Mouse (Mus musculus) midbrain, embryonic 14.5 days (tissue): ENCODE results near the gene Uqcrc2. TPM values are rescaled to one million over a fixed set of nuclear protein-coding genes. Genes with fewer than 3 reads are reported as not detected.

ENCODE experiments used
- ATAC-seq: fragments of 200-750 bp; cut with Nextera tagmentation; 2 replicates; pipeline ENCODE4 v1.8.0; 2017; ENCODE audit warnings: moderate number of reproducible peaks, moderate library complexity; ENCODE audit not compliant: low FRiP score, low TSS enrichment
- DNase-seq: peaks from one replicate; pipeline ENCODE4 v3.0.0-alpha.2; 2015
- H3K27ac ChIP-seq: fragments of 300-500 bp; sonication (generic); replicated peaks from 2 replicates; pipeline ENCODE4 v1.5.1; 2014; ENCODE audit warnings: mild to moderate bottlenecking, low read depth, low read length, moderate library complexity
- H3K27me3 ChIP-seq: fragments of 300-500 bp; sonication (generic); 2 replicates; pipeline ENCODE4 v1.6.1; 2014; ENCODE audit warnings: low read length, control low read depth, mixed read lengths; ENCODE audit not compliant: control insufficient read depth, insufficient read depth
- H3K36me3 ChIP-seq: fragments of 300-500 bp; sonication (generic); 2 replicates; pipeline ENCODE4 v1.6.1; 2014; ENCODE audit warnings: low read length, control low read depth; ENCODE audit not compliant: control insufficient read depth, insufficient read depth
- H3K4me1 ChIP-seq: fragments of 300-500 bp; sonication (generic); 2 replicates; pipeline ENCODE4 v1.6.1; 2014; ENCODE audit warnings: mild to moderate bottlenecking, antibody characterized with exemption, low read length, control low read depth; ENCODE audit not compliant: control insufficient read depth, insufficient read depth
- H3K4me2 ChIP-seq: fragments of 300-500 bp; sonication (generic); 2 replicates; pipeline ENCODE4 v1.6.1; 2014; ENCODE audit warnings: mild to moderate bottlenecking, low read length, moderate library complexity
- H3K4me3 ChIP-seq: fragments of 300-500 bp; sonication (generic); replicated peaks from 2 replicates; pipeline ENCODE4 v1.5.1; 2014; ENCODE audit warnings: low read depth, low read length
- H3K9ac ChIP-seq: fragments of 300-500 bp; sonication (generic); replicated peaks from 2 replicates; pipeline ENCODE4 v1.6.1; 2014; ENCODE audit warnings: mild to moderate bottlenecking, low read length, moderate library complexity
- H3K9me3 ChIP-seq: fragments of 300-500 bp; sonication (generic); 2 replicates; pipeline ENCODE4 v1.6.1; 2016; ENCODE audit warnings: low read length, control low read depth, mixed read lengths; ENCODE audit not compliant: control insufficient read depth
- WGBS: fragments of 180-500 bp; shearing (Covaris S2); extraction: QIAGEN DNeasy Blood & Tissue Kit; methylation state at CpG from one replicate; pipeline ENCODE4 v1.1.7; 2014; 5-methylcytosine and 5-hydroxymethylcytosine counted together
- polyA plus RNA-seq: library from polyadenylated mRNA; unstranded; fragments of >200 nt; fragmentation: Nextera tagmentation; extraction: Ambion mirVana; gene quantifications from 2 replicates; pipeline ENCODE4 v1.2.1, GENCODE M21; 2014

Uqcrc2 gene
- polyA plus RNA-seq = 227 and 243 TPM in 2 replicates

- peaks cover 21% of the 10 kb centered on the region for H3K36me3 ChIP-seq
- peaks cover 16% of the 10 kb centered on the region for H3K4me1 ChIP-seq
- peak within 1 kb of the TSS; percentile 95 for H3K4me2 ChIP-seq
- DNase-seq (peak; percentile 95), ATAC-seq (peak; percentile 99)
- H3K27me3 ChIP-seq = no peaks in the 10 kb centered on the region
- no peaks in the 10 kb centered on the region for H3K9me3 ChIP-seq
- H3K9ac ChIP-seq = peak within 1 kb of the TSS; percentile 92
- peak within 1 kb of the TSS; percentile 85 for H3K27ac ChIP-seq
- peak within 1 kb of the TSS; percentile 93 for H3K4me3 ChIP-seq
- WGBS = under 1% methylated on average over 45 of the region's 45 CpGs
Observed at GRCm38 (mm10) chr7:120634711-120635361, at the start of gene Uqcrc2. Uqcrc2 (plus strand) TSS chr7:120635176.

- peak overlapping the region; percentile 64 for H3K9ac ChIP-seq
- H3K27ac ChIP-seq = peak overlapping the region; percentile 67
- no peaks in the 10 kb centered on the region for H3K4me1 ChIP-seq
- peak overlapping the region; percentile 62 for H3K4me2 ChIP-seq
- peak; percentile 58; the same call in 1 of the 2 replicates for ATAC-seq
- peak overlapping the region; percentile 34 for H3K4me3 ChIP-seq
- no peaks in the 10 kb centered on the region for H3K27me3 ChIP-seq
- 73% methylated on average over 4 of the region's 4 CpGs for WGBS
- peak; percentile 70 for DNase-seq
- H3K36me3 ChIP-seq = no peaks in the 10 kb centered on the region
- no peaks in the 10 kb centered on the region for H3K9me3 ChIP-seq
Observed at GRCm38 (mm10) chr7:120597203-120597743, 37.7 kb upstream of the Uqcrc2 start.

- Histone ChIP-seq H3K4me2 (peak overlapping the region; percentile 62), H3K4me1 (no peaks in the 10 kb centered on the region), H3K9ac (peak overlapping the region; percentile 64), H3K27ac (peak overlapping the region; percentile 67), H3K9me3 (no peaks in the 10 kb centered on the region), H3K36me3 (no peaks in the 10 kb centered on the region), H3K4me3 (peak overlapping the region; percentile 34), H3K27me3 (no peaks in the 10 kb centered on the region)
- peak; percentile 65; the same call in 1 of the 2 replicates for ATAC-seq
- DNase-seq = peak; percentile 69
- 5% methylated on average over 41 of the region's 41 CpGs for WGBS
Observed at GRCm38 (mm10) chr7:120597744-120598243, 37.2 kb upstream of the Uqcrc2 start.

DNA sequence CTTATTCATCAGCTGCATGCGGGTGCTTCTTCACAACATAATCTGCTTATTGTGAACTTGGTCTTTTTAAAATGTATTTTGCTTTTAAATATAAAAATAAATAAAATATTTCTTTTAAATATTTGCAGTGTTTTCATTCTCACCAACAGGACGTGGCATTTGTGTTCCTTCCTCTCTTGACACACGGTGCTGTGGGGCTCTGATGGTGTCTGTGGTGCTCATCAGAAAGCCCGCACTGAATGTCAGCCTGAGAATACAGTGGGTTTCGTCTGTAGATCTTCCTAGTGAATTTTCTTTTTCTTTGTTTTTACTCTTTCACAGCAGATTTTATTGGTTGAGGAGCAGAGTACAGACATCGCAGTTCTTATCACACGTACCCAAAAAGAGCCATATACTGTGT lies 36.6 kb upstream of the Uqcrc2 start:
- H3K27ac ChIP-seq = no peak overlapping the region
- H3K9ac ChIP-seq = peak overlapping the region; percentile 64; the same call in 1 of the 2 replicates
- no peaks in the 10 kb centered on the region for H3K4me1 ChIP-seq
- H3K36me3 ChIP-seq = no peaks in the 10 kb centered on the region
- no peaks in the 10 kb centered on the region for H3K27me3 ChIP-seq
- no peaks in the 10 kb centered on the region for H3K9me3 ChIP-seq
- DNase-seq = no peak
- peak overlapping the region; percentile 62 for H3K4me2 ChIP-seq
- H3K4me3 ChIP-seq = peak overlapping the region; percentile 34
- no peak for ATAC-seq
- WGBS = 79% methylated on average over 7 of the region's 7 CpGs

- ATAC-seq = no peak
- WGBS = 79% methylated on average over 8 of the region's 8 CpGs
- H3K4me2 ChIP-seq = no peak overlapping the region
- no peak for DNase-seq
- no peak overlapping the region for H3K4me3 ChIP-seq
- H3K27me3 ChIP-seq = no peaks in the 10 kb centered on the region
- H3K27ac ChIP-seq = no peak overlapping the region
- H3K36me3 ChIP-seq = no peaks in the 10 kb centered on the region
- H3K4me1 ChIP-seq = no peaks in the 10 kb centered on the region
- no peak overlapping the region for H3K9ac ChIP-seq
- H3K9me3 ChIP-seq = no peaks in the 10 kb centered on the region
Observed at GRCm38 (mm10) chr7:120620075-120620771, 14.8 kb upstream of the Uqcrc2 start.

DNA sequence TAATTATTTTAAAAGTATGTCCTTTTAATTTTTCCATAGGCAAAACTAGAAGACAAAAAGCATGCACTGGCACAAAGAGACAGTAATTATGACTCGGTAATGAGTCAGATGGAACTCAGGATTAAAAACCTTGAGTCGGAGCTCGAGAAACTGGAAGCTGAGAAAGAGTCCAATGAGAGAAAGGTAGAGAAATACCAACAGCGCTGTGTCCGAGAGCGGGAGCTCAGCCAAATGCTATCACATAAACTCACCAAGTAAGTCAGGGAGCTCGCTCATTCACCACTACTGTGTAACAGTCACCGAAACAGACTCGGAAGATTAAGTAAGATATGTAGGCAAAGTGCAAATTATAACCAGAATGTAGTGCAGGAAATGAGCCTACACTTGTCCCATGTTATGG lies 14.1 kb upstream of the Uqcrc2 start:
- DNase-seq = no peak
- no peak for ATAC-seq
- no peaks in the 10 kb centered on the region for H3K4me1 ChIP-seq
- H3K36me3 ChIP-seq = no peaks in the 10 kb centered on the region
- no peak overlapping the region for H3K4me3 ChIP-seq
- no peaks in the 10 kb centered on the region for H3K9me3 ChIP-seq
- no peak overlapping the region for H3K9ac ChIP-seq
- WGBS = 93% methylated on average over 9 of the region's 9 CpGs
- H3K4me2 ChIP-seq = no peak overlapping the region
- H3K27me3 ChIP-seq = no peaks in the 10 kb centered on the region
- H3K27ac ChIP-seq = no peak overlapping the region

GRCm38 (mm10) chr7:120632518-120632917 lies 2.5 kb upstream of the Uqcrc2 start:
- no peaks in the 10 kb centered on the region for H3K36me3 ChIP-seq
- no peaks in the 10 kb centered on the region for H3K27me3 ChIP-seq

GRCm38 (mm10) chr7:120634301-120634700 lies 675 bp upstream of the Uqcrc2 start:
- peak overlapping the region; percentile 95 for H3K4me2 ChIP-seq
- peaks cover 15% of the 10 kb centered on the region for H3K36me3 ChIP-seq
- H3K27ac ChIP-seq = peak overlapping the region; percentile 85
- peaks cover 16% of the 10 kb centered on the region for H3K4me1 ChIP-seq
- no peaks in the 10 kb centered on the region for H3K27me3 ChIP-seq
- H3K4me3 ChIP-seq = peak overlapping the region; percentile 93
- peak overlapping the region; percentile 92 for H3K9ac ChIP-seq
- H3K9me3 ChIP-seq = no peaks in the 10 kb centered on the region
- WGBS = 12% methylated on average over 9 of the region's 9 CpGs
- peak; percentile 15 for DNase-seq
- ATAC-seq = no peak

More at GRCm38 (mm10) chr7:120632518-120632917, 2.5 kb upstream of the Uqcrc2 start:
- Histone ChIP-seq H3K9me3 (no peaks in the 10 kb centered on the region), H3K4me1 (peaks cover 16% of the 10 kb centered on the region), H3K4me3 (no peak overlapping the region), H3K27ac (no peak overlapping the region), H3K9ac (no peak overlapping the region), H3K4me2 (no peak overlapping the region)
- WGBS = 73% methylated on average over 1 of the region's 1 CpGs
- ATAC-seq = no peak
- DNase-seq = peak; percentile 43
